Mouse (Mus musculus): Measurements from ENCODE around the gene Gm29133.

- TF ChIP-seq CEBPB (IDR thresholded peaks at IDR 0.05; ENCODE audit: low read depth) (no peak), CTCF (IDR thresholded peaks at IDR 0.05; ENCODE audit: control insufficient read depth, insufficient read depth, insufficient read length) (no peak), MAX (IDR thresholded peaks at IDR 0.05) (no peak), USF1 (IDR thresholded peaks at IDR 0.05; ENCODE audit: low read depth) (no peak)
Observed at GRCm38 (mm10) chr3:75747897-75748296, at the start of gene Gm29133.
